Mouse (Mus musculus) lung, adult 2 months (tissue): ENCODE measurements around the gene Stat3.

ENCODE experiments used
- CTCF ChIP-seq: fragments of 200-500 bp; IDR thresholded peaks from 2 replicates; pipeline ENCODE4 v1.5.1; 2011; ENCODE audit warnings: mild to moderate bottlenecking, low read length, control low read depth; ENCODE audit not compliant: insufficient read depth
- POLR2A ChIP-seq: fragments of 200-500 bp; IDR thresholded peaks from 2 replicates; pipeline ENCODE4 v1.6.1; 2011; ENCODE audit warnings: low read depth, mild to moderate bottlenecking, control low read depth, low read length, borderline replicate concordance; ENCODE audit errors: extremely low read depth

GRCm38 (mm10) chr11:100920887-100921624 lies 18.3 kb downstream of the Stat3 start:
- TF ChIP-seq CTCF (no peak), POLR2A (no peak)
